Mouse (Mus musculus): ENCODE data around the gene Ifit1bl2. TPM values are rescaled to one million over a fixed set of nuclear protein-coding genes. Genes with fewer than 3 reads are reported as not detected.
"Not testable (repeated sequence)": the region's sequence is repeated elsewhere in the genome, so short reads cannot be mapped to it uniquely, and the experiment has no call there.

Ifit1bl2 gene
- total and polyA plus RNA-seq, 2 experiments from 2014 or later, result 0.18 to 0.52 TPM

GRCm38 (mm10) chr19:34636933-34637557, 3.5 kb downstream of the Ifit1bl2 start:
- ATAC-seq (peak; percentile 73), DNase-seq (peak; percentile 51)
- Histone ChIP-seq H3K27me3 (ENCODE audit: insufficient read depth, low read length) (no peaks in the 10 kb centered on the region), H3K4me2 (ENCODE audit: low read depth) (no peak overlapping the region), H3K9ac (no peak overlapping the region), H3K4me3 (ENCODE audit: low read depth, low read length) (no peak overlapping the region), H3K4me1 (ENCODE audit: insufficient read depth) (no peaks in the 10 kb centered on the region), H3K9me3 (ENCODE audit: low read length) (no peaks in the 10 kb centered on the region), H3K27ac (ENCODE audit: low read depth, low read length) (no peak overlapping the region), H3K36me3 (ENCODE audit: insufficient read depth) (no peaks in the 10 kb centered on the region)
- WGBS, result 13% methylated on average over 3 of the region's 3 CpGs
- TF ChIP-seq CTCF (IDR thresholded peaks at IDR 0.05; ENCODE audit: low read depth), result peak; percentile 80

GRCm38 (mm10) chr19:34633484-34633883, 7.1 kb downstream of the Ifit1bl2 start:
- WGBS, result 65% methylated on average over 2 of the region's 2 CpGs
- ATAC-seq, result no peak
- TF ChIP-seq CTCF (IDR thresholded peaks at IDR 0.05; ENCODE audit: low read depth), result no peak
- H3K4me2 ChIP-seq (ENCODE audit: low read depth), result no peak overlapping the region
- H3K4me3 ChIP-seq (ENCODE audit: low read depth, low read length), result no peak overlapping the region
- no peak overlapping the region for H3K9ac ChIP-seq
- DNase-seq, result peak; percentile 1
- H3K9me3 ChIP-seq (ENCODE audit: low read length), result no peaks in the 10 kb centered on the region
- H3K27me3 ChIP-seq (ENCODE audit: insufficient read depth, low read length), result no peaks in the 10 kb centered on the region
- no peaks in the 10 kb centered on the region for H3K36me3 ChIP-seq (ENCODE audit: insufficient read depth)
- no peaks in the 10 kb centered on the region for H3K4me1 ChIP-seq (ENCODE audit: insufficient read depth)
- H3K27ac ChIP-seq (ENCODE audit: low read depth, low read length), result no peak overlapping the region

- ATAC-seq, result no peak
- Histone ChIP-seq H3K27me3 (ENCODE audit: insufficient read depth, low read length) (no peaks in the 10 kb centered on the region), H3K36me3 (ENCODE audit: insufficient read depth) (no peaks in the 10 kb centered on the region), H3K4me3 (ENCODE audit: low read depth, low read length) (no peak overlapping the region), H3K9me3 (ENCODE audit: low read length) (no peaks in the 10 kb centered on the region), H3K27ac (ENCODE audit: low read depth, low read length) (no peak overlapping the region), H3K4me1 (ENCODE audit: insufficient read depth) (no peaks in the 10 kb centered on the region), H3K9ac (no peak overlapping the region), H3K4me2 (ENCODE audit: low read depth) (no peak overlapping the region)
- no peak for DNase-seq
- TF ChIP-seq CTCF (IDR thresholded peaks at IDR 0.05; ENCODE audit: low read depth), result no peak
Measured at GRCm38 (mm10) chr19:34631487-34631886, 9.1 kb downstream of the Ifit1bl2 start.

- no peak for TF ChIP-seq CTCF (IDR thresholded peaks at IDR 0.05; ENCODE audit: low read depth)
- DNase-seq, result no peak
- WGBS, result 79% methylated on average over 2 of the region's 2 CpGs
- no peaks in the 10 kb centered on the region for H3K9me3 ChIP-seq (ENCODE audit: low read length)
- no peak for ATAC-seq
- no peak overlapping the region for H3K27ac ChIP-seq (ENCODE audit: low read depth, low read length)
- no peaks in the 10 kb centered on the region for H3K27me3 ChIP-seq (ENCODE audit: insufficient read depth, low read length)
- H3K36me3 ChIP-seq (ENCODE audit: insufficient read depth), result no peaks in the 10 kb centered on the region
- H3K4me2 ChIP-seq (ENCODE audit: low read depth), result no peak overlapping the region
- no peak overlapping the region for H3K9ac ChIP-seq
- H3K4me3 ChIP-seq (ENCODE audit: low read depth, low read length), result no peak overlapping the region
- H3K4me1 ChIP-seq (ENCODE audit: insufficient read depth), result no peaks in the 10 kb centered on the region
Measured at GRCm38 (mm10) chr19:34627496-34627895, 13.0 kb downstream of the Ifit1bl2 start.

GRCm38 (mm10) chr19:34624663-34625062, 15.9 kb downstream of the Ifit1bl2 start:
- Histone ChIP-seq H3K4me1 (ENCODE audit: insufficient read depth) (no peaks in the 10 kb centered on the region), H3K27ac (ENCODE audit: low read depth, low read length) (no peak overlapping the region), H3K4me2 (ENCODE audit: low read depth) (no peak overlapping the region), H3K4me3 (ENCODE audit: low read depth, low read length) (no peak overlapping the region), H3K27me3 (ENCODE audit: insufficient read depth, low read length) (no peaks in the 10 kb centered on the region), H3K9ac (no peak overlapping the region), H3K9me3 (ENCODE audit: low read length) (no peaks in the 10 kb centered on the region), H3K36me3 (ENCODE audit: insufficient read depth) (no peaks in the 10 kb centered on the region)
- no peak for TF ChIP-seq CTCF (IDR thresholded peaks at IDR 0.05; ENCODE audit: low read depth)
- DNase-seq (no peak), ATAC-seq (no peak)
- WGBS, result 79% methylated on average over 4 of the region's 4 CpGs

GRCm38 (mm10) chr19:34623781-34624180, 16.8 kb downstream of the Ifit1bl2 start:
- Histone ChIP-seq H3K4me1 (ENCODE audit: insufficient read depth) (no peaks in the 10 kb centered on the region), H3K9me3 (ENCODE audit: low read length) (no peaks in the 10 kb centered on the region), H3K27me3 (ENCODE audit: insufficient read depth, low read length) (no peaks in the 10 kb centered on the region), H3K9ac (no peak overlapping the region), H3K27ac (ENCODE audit: low read depth, low read length) (no peak overlapping the region), H3K36me3 (ENCODE audit: insufficient read depth) (no peaks in the 10 kb centered on the region), H3K4me2 (ENCODE audit: low read depth) (no peak overlapping the region), H3K4me3 (ENCODE audit: low read depth, low read length) (no peak overlapping the region)
- no peak for DNase-seq
- 95% methylated on average over 6 of the region's 6 CpGs for WGBS
- ATAC-seq, result no peak
- no peak for TF ChIP-seq CTCF (IDR thresholded peaks at IDR 0.05; ENCODE audit: low read depth)

- no peak for ATAC-seq
- Histone ChIP-seq H3K4me3 (ENCODE audit: low read depth, low read length) (no peak overlapping the region), H3K27ac (ENCODE audit: low read depth, low read length) (no peak overlapping the region), H3K9me3 (ENCODE audit: low read length) (no peaks in the 10 kb centered on the region), H3K4me1 (ENCODE audit: insufficient read depth) (no peaks in the 10 kb centered on the region), H3K4me2 (ENCODE audit: low read depth) (no peak overlapping the region), H3K9ac (no peak overlapping the region), H3K27me3 (ENCODE audit: insufficient read depth, low read length) (no peaks in the 10 kb centered on the region), H3K36me3 (ENCODE audit: insufficient read depth) (no peaks in the 10 kb centered on the region)
- WGBS, result 94% methylated on average over 5 of the region's 5 CpGs
- no peak for DNase-seq
- no peak for TF ChIP-seq CTCF (IDR thresholded peaks at IDR 0.05; ENCODE audit: low read depth)
Measured at GRCm38 (mm10) chr19:34620871-34621270, 19.7 kb downstream of the Ifit1bl2 start.

GRCm38 (mm10) chr19:34612243-34613001, 28.1 kb downstream of the Ifit1bl2 start:
- H3K9me3 ChIP-seq (ENCODE audit: low read length); H3K27me3 ChIP-seq (ENCODE audit: insufficient read depth, low read length); ATAC-seq; DNase-seq; H3K27ac ChIP-seq (ENCODE audit: low read depth, low read length); H3K4me1 ChIP-seq (ENCODE audit: insufficient read depth); H3K36me3 ChIP-seq (ENCODE audit: insufficient read depth); H3K4me3 ChIP-seq (ENCODE audit: low read depth, low read length); H3K4me2 ChIP-seq (ENCODE audit: low read depth); H3K9ac ChIP-seq: not testable (repeated sequence)
- 89% methylated on average over 5 of the region's 11 CpGs for WGBS

GRCm38 (mm10) chr19:34610118-34610517, 30.4 kb downstream of the Ifit1bl2 start:
- H3K9me3 ChIP-seq (ENCODE audit: low read length); H3K9ac ChIP-seq; H3K4me3 ChIP-seq (ENCODE audit: low read depth, low read length); H3K27ac ChIP-seq (ENCODE audit: low read depth, low read length); H3K4me2 ChIP-seq (ENCODE audit: low read depth); H3K36me3 ChIP-seq (ENCODE audit: insufficient read depth); H3K27me3 ChIP-seq (ENCODE audit: insufficient read depth, low read length); H3K4me1 ChIP-seq (ENCODE audit: insufficient read depth); ATAC-seq; DNase-seq: not testable (repeated sequence)
- WGBS, result 72% methylated on average over 3 of the region's 3 CpGs
